Comparison of ENCODE assay signal across 9 mouse cellular contexts in genomic region chr17:29176391-29177267, GRCm38 (mm10).
DNase-seq lines count a peak whose midpoint lies in the region; ATAC-seq and TF ChIP-seq lines count a peak whose summit lies in the region.
"Had no signal": no experiment of that assay in that cellular context is flagged by ENCODE, and none has a peak within 500 bp of the region (broad histone marks: within the 10 kb centered on the region; RNA-seq: fewer than 3 reads in every experiment).

No protein-coding gene starts in this region.

- no peaks in the 10 kb centered on the region for H3K27me3 ChIP-seq in forebrain, embryonic 14.5 days (replicated peaks; ENCODE audit: control insufficient read depth, insufficient read depth, low read length)
- H3K27me3 ChIP-seq in hindbrain, embryonic 11.5 days (ENCODE audit: control insufficient read depth, insufficient read depth, low read length): no peaks in the 10 kb centered on the region
- H3K27me3 ChIP-seq in midbrain, embryonic 11.5 days (ENCODE audit: control insufficient read depth, insufficient read depth, low read length): no peaks in the 10 kb centered on the region

- H3K36me3 ChIP-seq in forebrain, embryonic 14.5 days (ENCODE audit: control insufficient read depth, insufficient read depth, low read length): no peaks in the 10 kb centered on the region
- no peaks in the 10 kb centered on the region for H3K36me3 ChIP-seq in hindbrain, embryonic 11.5 days (ENCODE audit: control insufficient read depth, insufficient read depth, low read length)
- no peaks in the 10 kb centered on the region for H3K36me3 ChIP-seq in midbrain, embryonic 11.5 days (ENCODE audit: control insufficient read depth, insufficient read depth, low read length)

- ATAC-seq in cerebellum, adult (ENCODE audit: insufficient number of reproducible peaks, low FRiP score, low TSS enrichment): no peak
- peak; percentile 84 for ATAC-seq in forebrain, embryonic 14.5 days
- ATAC-seq in hindbrain, embryonic 11.5 days (ENCODE audit: low FRiP score): peak; percentile 54
- peak; percentile 83 for ATAC-seq in midbrain, embryonic 11.5 days (ENCODE audit: low FRiP score)

- H3K9ac ChIP-seq in forebrain, embryonic 14.5 days (ENCODE audit: low read length): peak overlapping the region; percentile 22; the same call in 1 of the 2 replicates
- no peak overlapping the region for H3K9ac ChIP-seq in hindbrain, embryonic 11.5 days (ENCODE audit: low read depth, low read length)
- no peak overlapping the region for H3K9ac ChIP-seq in midbrain, embryonic 11.5 days (ENCODE audit: low read length)

- peak overlapping the region; percentile 35; the same call in 1 of the 2 replicates for H3K27ac ChIP-seq in forebrain, embryonic 14.5 days (ENCODE audit: low read depth, low read length)
- H3K27ac ChIP-seq in hindbrain, embryonic 11.5 days (ENCODE audit: low read depth, low read length): no peak overlapping the region
- H3K27ac ChIP-seq in midbrain, embryonic 11.5 days (ENCODE audit: low read depth, low read length): no peak overlapping the region

- no peak overlapping the region for H3K4me2 ChIP-seq in forebrain, embryonic 14.5 days (ENCODE audit: low read length)
- H3K4me2 ChIP-seq in hindbrain, embryonic 11.5 days (replicated peaks; ENCODE audit: low read depth, low read length): no peak overlapping the region
- H3K4me2 ChIP-seq in midbrain, embryonic 11.5 days: no peak overlapping the region

- no peak overlapping the region for H3K4me3 ChIP-seq in forebrain, embryonic 14.5 days (ENCODE audit: low read depth, low read length)
- no peak overlapping the region for H3K4me3 ChIP-seq in hindbrain, embryonic 11.5 days (ENCODE audit: low read depth, low read length)
- H3K4me3 ChIP-seq in midbrain, embryonic 11.5 days (ENCODE audit: low read depth, low read length): no peak overlapping the region

- no peaks in the 10 kb centered on the region for H3K9me3 ChIP-seq in forebrain, embryonic 14.5 days (replicated peaks; ENCODE audit: control insufficient read depth, low read length)
- H3K9me3 ChIP-seq in hindbrain, embryonic 11.5 days (ENCODE audit: control insufficient read depth, low read length): no peaks in the 10 kb centered on the region
- H3K9me3 ChIP-seq in midbrain, embryonic 11.5 days (ENCODE audit: control insufficient read depth, low read length): no peaks in the 10 kb centered on the region
- H3K9me3 ChIP-seq: G1E had no signal

- peaks cover 8% of the 10 kb centered on the region for H3K4me1 ChIP-seq in forebrain, embryonic 14.5 days (ENCODE audit: control insufficient read depth, insufficient read depth, low read length)
- 0 out of 2 replicates have a peak, but pooled peaks cover 4% of the 10 kb centered on the region for H3K4me1 ChIP-seq in hindbrain, embryonic 11.5 days (replicated peaks; ENCODE audit: control insufficient read depth, insufficient read depth, low read length)
- H3K4me1 ChIP-seq in midbrain, embryonic 11.5 days (ENCODE audit: control insufficient read depth, insufficient read depth, low read length): peaks cover 8% of the 10 kb centered on the region

- peak; percentile 18 for DNase-seq in cerebellum, adult 11 months
- peak; percentile 90 for DNase-seq in brain, embryonic 14.5 days (ENCODE audit: low read depth)
- DNase-seq in forebrain, embryonic 14.5 days (ENCODE audit: low spot score): peak; percentile 84
- peak; percentile 82 for DNase-seq in hindbrain, embryonic 11.5 days (ENCODE audit: low spot score)
- peak; percentile 52 to 61 for DNase-seq in layer of hippocampus, postnatal 36 days
- peak; percentile 97 for DNase-seq in midbrain, embryonic 11.5 days (ENCODE audit: low spot score, missing footprints)
- peak; percentile 79 for DNase-seq in telencephalon, adult 2 months (ENCODE audit: low read depth, low spot score)

- whole genome bisulfite sequencing in forebrain, embryonic 14.5 days: 11% methylated on average over 9 of the region's 9 CpGs
- WGBS in hindbrain, embryonic 11.5 days: 20% methylated on average over 9 of the region's 9 CpGs
- WGBS in midbrain, embryonic 11.5 days: 15% methylated on average over 9 of the region's 9 CpGs

- TF ChIP-seq CTCF in brain, embryonic 14.5 days (IDR thresholded peaks at IDR 0.05; ENCODE audit: borderline replicate concordance, extremely low read depth, insufficient read depth, insufficient read length): peak; percentile 78

- TF ChIP-seq POLR2A in brain, embryonic 14.5 days (IDR thresholded peaks at IDR 0.05; ENCODE audit: borderline replicate concordance, extremely low read depth, insufficient read depth, insufficient read length, poor library complexity, severe bottlenecking): no peak

Comparison
In these comparisons a context has a peak if more than half of its experiments do, and no peak if none do; other contexts are left out.
1. DNase-seq: peak in every context shown above with its lines; median percentile 97 in midbrain, embryonic 11.5 days; 90 in brain, embryonic 14.5 days; 84 in forebrain, embryonic 14.5 days; 82 in hindbrain, embryonic 11.5 days; 79 in telencephalon, adult 2 months; 56 in layer of hippocampus, postnatal 36 days; 18 in cerebellum, adult 11 months.